Mouse (Mus musculus): ENCODE measurements around the gene Appl2. TPM values are rescaled to one million over a fixed set of nuclear protein-coding genes. Genes with fewer than 3 reads are reported as not detected.
"Not testable (repeated sequence)": the region's sequence is repeated elsewhere in the genome, so short reads cannot be mapped to it uniquely, and the experiment has no call there.

Gene Appl2
- polyA plus RNA-seq (2012; rRNA removed): 92.7 and 102 TPM in 2 replicates

DNA sequence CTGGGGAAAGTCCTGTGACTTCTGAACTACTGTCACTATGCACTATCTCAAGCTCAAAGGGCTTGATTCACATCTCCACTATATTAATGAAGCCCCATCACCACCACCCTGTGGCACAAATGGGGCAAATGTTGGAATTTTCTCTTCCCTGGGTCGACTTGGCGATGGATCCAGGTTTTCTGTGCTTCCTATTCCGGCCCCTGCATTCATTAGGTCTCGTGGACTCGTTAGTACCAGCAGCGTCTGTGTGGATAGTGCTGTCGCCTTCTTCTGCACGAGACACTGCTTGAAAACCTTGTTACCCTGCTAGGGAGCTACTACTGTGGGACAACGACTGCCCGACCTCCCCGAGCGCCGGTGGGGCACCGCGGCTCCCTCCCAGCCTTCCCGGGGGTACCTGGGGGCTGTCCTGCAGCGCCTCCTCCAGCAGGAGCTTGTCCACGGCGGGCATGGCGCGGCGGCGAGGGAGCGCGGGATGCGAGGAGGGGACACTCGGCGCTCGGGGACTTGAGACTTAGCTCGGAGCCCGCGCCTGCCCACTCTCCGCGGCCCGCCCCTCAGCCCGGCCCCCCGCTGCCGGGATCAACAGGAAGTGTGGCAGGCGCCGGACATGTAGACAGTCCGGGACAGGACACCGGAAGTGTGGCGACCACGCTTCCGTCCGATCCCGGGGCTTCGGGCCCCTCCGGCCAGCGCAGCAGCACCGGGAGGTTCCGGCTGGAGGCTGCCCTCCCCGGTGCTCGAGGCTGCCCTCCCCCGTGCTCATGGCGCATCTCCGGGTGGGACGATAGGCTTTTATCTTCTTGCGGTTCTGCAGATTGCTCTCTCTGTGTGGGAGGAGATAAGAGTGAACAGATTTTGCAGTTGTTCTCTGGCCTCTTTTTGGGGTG lies at the start of gene Appl2:
Gene Appl2, minus strand, starts transcription at position 608 of the 890 bp plus-strand sequence.
- DNase-seq (ENCODE audit: extremely low spot score in 1 of 2, low spot score in 1 of 2): peak; percentile 75 to 90

DNA sequence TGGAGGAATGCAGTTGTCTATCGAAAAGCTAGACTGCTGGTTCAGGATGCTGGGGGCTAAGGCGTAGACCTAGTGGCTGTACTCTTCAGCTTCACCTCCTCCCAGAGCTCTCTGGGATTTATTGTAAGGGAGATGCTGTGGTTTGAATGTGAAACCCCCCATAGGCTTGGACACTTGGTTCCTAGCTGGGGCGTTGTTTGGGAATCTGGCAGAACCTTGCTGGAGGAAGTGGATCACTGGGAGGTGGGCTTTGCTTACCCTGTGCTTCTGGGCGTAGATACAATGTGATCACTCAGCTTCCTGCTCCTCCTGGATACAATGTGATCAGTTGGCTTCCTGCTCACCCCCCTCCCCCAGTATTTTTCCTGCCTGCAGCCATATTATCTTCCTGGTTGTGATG lies 47.7 kb upstream of the Appl2 start:
- DNase-seq (ENCODE audit: extremely low spot score in 1 of 2, low spot score in 1 of 2): no peak

DNA sequence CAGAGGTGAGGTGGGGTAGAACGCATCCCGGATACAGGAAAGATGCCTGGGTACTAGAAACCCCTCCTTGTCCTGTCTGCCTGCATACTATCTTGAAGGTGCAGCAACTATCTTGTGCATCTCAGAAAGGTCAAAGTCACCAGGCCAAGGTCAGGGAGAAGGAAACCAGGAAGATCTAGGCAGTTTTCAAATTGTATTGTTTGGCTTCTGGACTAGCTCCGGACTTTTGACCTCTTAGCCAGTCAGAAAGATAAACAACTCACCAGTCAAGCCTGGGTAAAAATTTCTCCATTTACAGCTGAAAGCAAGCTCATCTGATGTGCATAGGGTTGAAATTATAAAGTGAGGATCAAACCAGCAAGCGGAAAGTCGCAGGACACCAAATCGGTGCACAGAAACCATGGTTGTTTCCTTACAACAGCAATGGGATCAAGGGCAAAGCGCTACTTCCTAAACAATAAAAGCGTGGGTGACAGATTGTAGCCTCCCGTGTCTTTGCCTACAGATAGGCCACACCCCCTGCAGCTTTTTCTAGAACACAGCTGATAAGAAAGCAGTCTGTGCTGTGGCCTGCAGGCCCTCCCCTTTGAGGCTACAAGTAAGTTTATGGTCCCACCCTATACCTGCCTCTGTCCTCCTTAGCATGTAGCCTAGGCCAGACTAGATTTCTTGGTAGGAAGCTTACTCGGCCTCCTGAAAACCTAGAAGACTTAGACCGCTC lies 43.8 kb upstream of the Appl2 start:
- DNase-seq (ENCODE audit: extremely low spot score in 1 of 2, low spot score in 1 of 2): no peak

DNA sequence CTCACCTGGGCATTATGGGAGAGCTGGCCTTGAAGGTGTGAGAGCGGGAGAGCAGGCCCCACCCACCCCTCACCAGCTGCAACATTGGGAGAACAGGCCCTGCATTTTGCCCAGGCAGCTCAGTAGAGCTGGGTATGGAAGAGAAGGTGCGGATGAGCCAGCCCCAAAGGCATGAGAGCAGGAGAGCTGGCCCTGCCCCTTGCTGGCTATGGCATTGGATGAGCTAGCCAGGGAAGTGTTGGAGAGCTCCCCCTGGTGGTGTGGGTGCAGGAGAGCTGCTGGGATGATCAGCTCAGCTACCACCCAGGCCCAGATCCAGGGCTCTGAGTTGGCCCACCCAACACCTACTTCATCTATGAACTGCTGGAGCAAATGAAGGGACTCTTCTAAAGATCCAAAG lies 39.7 kb upstream of the Appl2 start:
- peak in 1 of 2 experiments; percentile 15 for DNase-seq (ENCODE audit: extremely low spot score in 1 of 2, low spot score in 1 of 2)

DNA sequence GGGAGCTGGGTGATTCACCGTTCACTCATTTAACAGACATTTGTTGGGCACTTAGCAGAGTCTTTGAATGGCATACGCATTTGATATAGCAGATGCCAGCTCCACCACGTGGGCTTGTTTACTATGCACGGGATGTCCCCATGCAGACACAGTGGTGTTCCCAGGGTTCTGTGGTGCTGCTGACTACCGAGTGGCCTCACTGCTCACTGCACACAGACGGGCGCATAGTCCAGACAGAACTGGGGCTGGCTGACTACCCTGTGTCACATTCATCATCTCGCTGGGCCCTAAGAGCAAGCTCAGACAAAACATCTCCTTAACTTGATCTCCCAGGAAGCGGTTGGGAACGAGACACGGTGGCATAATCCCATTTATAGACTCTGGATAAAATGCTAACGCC lies 32.8 kb upstream of the Appl2 start:
- no peak for DNase-seq (ENCODE audit: extremely low spot score in 1 of 2, low spot score in 1 of 2)

DNA sequence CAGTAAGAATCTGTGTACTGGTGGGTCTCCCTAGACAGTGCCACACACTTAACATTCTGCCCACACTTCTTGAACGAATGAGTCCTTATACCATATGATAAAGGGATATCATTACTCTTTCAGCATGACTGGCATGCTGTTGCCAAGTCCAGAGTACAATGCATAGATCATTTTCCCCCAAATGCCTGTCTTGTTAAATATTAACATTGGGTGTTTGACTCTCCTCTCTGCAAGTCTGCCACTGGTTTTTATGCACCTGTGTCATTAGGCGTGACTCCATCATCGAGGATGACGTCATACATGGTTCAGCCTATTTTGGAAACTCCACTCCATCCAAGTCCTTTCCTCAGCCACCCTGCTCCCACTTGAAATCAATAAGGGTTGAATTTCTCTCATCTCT lies 18.0 kb upstream of the Appl2 start:
- DNase-seq (ENCODE audit: extremely low spot score in 1 of 2, low spot score in 1 of 2): no peak

DNA sequence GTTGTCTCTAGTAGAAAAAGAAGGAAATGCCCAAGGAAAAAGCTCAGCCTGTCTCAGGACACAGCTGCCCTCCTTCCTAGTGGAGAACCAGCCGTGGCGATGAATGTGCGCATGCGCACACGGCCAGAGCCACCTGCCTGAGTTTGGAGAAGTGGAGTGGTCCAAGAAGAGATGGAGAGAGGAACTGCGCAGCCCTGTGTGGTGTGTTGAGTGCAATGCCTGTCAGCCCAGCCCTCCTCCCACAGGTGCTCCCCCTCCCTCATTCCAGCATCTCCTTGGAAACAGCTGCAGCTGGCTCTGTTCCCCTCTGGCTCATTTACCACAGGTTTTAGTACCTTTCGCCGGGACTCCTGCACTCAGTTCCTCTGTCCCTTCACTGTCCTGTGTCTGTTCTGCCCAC lies 13.4 kb upstream of the Appl2 start:
- DNase-seq (ENCODE audit: extremely low spot score in 1 of 2, low spot score in 1 of 2): no peak

DNA sequence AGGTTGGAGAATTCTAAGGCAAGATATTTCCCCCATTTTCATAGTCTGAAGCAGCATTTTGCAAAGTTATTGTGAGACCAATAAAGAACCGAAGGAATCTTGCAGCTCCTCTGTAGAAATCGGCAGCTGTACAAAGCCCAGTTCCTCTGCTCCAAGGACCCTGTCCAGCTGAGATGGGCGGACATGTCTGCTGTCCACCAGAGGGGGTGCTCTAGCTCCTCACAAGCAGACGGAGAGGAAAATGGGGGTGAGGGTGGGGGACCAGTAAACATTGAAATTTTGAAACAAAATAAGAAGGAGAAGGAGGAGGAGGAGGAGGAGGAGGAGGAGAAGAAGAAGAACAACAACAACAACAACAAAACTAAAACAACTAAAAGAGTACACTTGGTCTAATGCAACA lies 12.1 kb upstream of the Appl2 start:
- no peak for DNase-seq (ENCODE audit: extremely low spot score in 1 of 2, low spot score in 1 of 2)

DNA sequence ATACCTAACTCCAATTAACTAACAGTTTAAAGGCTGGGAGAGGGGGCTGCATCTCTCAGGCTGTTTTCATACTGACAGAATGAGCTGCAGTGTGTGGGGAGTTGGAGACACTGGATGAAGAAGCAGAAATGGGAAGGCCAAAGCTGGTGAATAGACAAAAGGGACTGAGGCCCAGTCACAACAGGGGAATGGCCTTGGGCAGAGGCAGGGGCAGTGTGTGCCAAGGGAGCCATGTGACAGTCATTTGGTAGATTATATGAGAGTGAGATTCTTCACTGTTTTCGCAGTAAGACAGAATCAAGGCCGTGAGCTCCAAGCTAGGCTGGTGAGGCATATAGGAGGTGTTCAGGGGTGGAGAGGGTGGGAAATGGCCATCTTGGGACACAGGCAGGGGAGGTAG lies 6.1 kb upstream of the Appl2 start:
- no peak for DNase-seq (ENCODE audit: extremely low spot score in 1 of 2, low spot score in 1 of 2)

DNA sequence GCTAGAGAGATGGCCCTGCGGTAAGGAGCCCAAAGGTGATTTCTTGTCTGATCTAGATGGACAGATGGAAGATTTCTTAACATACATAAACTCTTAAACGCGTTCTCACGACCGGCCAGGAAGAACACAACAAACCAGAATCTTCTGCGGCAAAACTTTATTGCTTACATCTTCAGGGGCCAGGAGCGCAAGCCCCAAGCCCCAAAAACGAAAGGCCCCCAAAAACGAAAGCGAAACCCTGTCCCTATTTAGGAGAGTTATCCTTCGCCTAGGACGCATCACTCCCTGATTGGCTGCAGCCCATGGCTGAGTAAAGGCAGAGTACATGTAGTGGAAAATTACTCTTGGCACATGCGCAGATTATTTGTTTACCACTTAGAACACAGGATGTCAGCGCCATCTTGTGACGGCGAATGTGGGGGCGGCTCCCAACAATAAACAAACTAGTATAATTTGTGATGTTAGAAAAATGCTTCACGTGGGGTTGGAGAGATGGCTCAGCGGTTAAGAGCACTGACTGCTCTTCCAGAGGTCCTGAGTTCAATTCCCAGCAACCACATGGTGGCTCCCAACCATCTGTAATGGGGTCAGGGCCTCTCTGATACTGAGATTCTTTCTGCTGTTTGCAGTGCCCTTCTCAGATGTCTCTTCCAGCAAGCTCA lies 3.8 kb upstream of the Appl2 start:
- DNase-seq (ENCODE audit: extremely low spot score in 1 of 2, low spot score in 1 of 2): not testable (repeated sequence)

DNA sequence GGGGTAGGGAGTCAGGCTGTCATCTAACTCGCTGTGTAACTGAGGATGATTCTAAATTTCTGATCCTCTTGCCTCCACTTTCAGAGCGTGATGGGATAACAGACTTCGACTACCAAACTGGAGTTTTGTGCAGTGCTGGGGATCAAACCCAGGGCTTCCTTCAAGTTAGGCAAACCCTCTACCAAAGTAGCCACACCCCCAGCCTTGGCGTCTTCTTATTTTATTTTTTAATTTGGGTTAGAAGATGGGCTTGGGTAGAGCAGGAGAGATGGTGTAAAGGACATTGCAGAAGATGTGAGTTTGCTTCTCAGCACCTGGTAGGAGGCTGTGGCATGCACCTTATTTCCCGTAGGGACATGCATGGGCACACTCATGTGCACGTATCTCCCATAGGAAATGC lies 499 bp upstream of the Appl2 start:
- DNase-seq (ENCODE audit: extremely low spot score in 1 of 2, low spot score in 1 of 2): no peak

DNA sequence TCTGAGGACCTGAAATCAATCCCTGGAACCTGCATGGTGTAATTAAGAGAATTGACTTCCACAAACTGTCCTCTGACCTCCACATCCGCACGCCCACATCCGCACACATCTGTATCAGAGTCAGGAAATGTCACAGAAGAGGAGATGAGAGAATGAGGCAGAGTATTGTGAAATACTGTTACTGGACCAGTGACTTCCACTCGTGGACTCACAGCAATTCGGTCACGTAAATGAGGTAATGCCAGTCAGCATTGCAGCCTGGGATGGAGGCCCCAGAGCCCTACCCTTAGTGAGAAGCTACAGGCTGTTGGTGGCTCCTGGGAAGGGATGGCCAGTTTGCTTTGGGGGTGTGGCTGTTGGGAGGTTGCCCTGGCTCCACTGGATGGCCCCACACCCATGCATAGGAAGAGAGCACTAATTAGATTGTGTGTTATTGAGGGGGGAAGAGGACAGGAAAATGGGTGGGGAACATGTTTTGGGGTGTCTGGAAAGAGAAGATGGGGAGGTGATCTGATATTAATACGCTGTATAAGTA lies 2.1 kb downstream of the Appl2 start:
- no peak for DNase-seq (ENCODE audit: extremely low spot score in 1 of 2, low spot score in 1 of 2)

DNA sequence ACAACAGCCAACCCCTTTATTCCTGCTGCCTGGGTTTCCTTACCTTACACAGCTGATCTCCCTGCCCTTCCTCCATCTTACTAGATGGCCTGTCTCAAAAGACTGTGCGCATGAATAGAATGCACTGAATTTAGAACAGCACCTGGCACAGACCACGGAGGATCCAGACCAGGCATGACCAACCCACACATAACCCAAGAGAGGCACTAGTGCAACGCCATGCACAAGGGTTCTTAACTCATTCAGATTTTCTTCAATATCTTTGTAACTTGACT lies 2.9 kb downstream of the Appl2 start:
- DNase-seq (ENCODE audit: extremely low spot score in 1 of 2, low spot score in 1 of 2): no peak

DNA sequence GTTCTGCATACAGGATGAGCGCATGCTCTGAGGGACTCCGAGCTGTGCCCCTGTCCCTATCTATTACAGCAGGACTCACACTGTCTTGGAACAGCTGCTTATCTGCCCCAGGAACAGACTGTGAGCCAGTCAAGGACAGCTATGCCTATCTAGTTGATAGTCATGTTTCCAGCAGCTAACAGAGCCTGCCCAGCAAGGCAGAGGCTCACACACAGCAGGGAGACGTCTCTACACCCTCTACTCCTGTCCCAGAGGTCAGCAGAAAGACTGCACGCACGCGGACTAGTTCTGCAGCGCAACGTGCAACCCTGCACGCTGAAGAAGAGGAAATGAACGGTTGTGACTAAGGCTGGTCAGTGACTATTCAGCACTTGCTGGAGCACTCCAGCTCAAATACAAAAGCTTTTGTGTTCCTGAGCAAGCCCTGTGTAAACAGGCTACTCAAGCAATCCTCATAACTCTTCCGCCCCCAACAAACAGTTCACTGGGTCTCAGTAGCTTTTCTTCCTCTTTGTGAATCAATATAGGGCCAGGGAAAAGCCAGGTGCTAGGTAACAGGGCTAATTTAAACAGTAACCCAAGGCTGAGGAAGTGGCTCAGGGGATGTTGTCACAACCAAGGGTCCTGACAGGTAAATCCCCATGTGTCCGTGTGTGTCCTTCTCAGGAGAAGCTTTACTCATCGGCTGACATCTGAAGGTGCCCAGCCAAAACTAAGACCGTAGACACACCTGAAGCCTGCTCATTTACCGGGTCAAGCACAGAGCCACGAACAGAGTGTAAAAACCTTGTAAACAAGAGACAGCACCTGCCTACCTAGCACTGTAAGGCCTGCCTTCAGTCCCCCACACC lies 3.4 kb downstream of the Appl2 start:
- peak in 1 of 2 experiments; percentile 36 for DNase-seq (ENCODE audit: extremely low spot score in 1 of 2, low spot score in 1 of 2)

DNA sequence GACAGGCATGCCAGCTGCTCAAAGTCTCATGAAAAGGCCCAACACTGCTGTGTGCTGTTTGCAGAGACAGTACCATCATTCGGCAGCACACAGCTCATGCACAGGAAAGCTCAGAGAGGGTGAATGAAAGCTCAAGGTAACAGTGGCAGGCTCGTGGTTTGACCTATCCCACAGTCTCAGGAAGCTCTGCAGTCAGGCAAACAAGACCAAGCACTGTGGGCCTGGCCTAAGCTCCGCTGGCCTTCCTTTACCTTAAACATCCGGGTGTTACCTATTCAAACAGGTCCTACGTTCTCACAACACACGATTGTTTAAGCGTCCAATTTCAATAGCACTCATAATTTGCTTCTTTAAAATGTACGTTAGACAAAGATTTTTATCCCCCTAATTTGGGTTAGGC lies 4.4 kb downstream of the Appl2 start:
- DNase-seq (ENCODE audit: extremely low spot score in 1 of 2, low spot score in 1 of 2): no peak

DNA sequence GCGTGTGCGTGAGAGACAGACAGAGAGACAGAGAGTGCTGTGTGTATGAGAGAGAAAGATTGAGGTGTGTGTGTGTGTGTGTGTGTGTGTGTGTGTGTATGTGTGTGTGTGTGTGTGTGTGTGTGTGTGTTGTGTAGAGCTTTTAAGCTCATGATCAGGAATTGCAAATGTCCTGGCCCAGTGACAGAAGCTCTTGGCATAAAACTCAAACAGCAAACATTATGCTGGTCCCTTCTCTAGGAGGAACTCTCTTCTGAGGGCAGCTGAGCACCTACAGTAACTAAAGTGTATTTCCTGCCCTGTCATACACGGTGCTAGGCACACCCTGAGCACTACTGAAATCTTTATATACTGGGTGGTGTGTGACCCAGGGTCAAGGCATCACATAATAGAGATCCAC lies 6.9 kb downstream of the Appl2 start:
- no peak for DNase-seq (ENCODE audit: extremely low spot score in 1 of 2, low spot score in 1 of 2)

DNA sequence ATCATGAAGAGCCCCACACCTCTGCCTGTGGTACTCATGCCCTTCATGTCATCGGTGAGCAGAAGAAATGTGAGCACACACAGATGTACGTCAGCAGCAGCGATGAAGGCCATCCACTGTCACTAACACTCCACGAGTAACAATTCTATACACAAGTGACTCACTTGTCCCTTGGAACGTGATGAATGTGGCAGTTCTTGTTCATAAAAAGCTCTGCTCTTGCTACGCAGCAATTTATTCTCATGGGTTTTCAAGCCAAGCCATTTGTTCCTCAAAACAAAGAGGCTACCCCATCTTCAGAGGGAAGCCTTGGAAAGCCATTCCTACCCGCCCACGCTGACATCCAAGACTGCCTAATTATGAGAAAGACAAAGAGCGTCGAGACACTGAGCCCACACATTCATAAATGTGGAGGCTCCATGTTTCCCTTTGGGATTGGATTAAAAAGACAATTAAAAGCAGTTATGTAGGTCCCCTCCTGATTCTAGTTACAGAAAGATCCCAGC lies 8.6 kb downstream of the Appl2 start:
- DNase-seq (ENCODE audit: extremely low spot score in 1 of 2, low spot score in 1 of 2): peak in 1 of 2 experiments; percentile 63

DNA sequence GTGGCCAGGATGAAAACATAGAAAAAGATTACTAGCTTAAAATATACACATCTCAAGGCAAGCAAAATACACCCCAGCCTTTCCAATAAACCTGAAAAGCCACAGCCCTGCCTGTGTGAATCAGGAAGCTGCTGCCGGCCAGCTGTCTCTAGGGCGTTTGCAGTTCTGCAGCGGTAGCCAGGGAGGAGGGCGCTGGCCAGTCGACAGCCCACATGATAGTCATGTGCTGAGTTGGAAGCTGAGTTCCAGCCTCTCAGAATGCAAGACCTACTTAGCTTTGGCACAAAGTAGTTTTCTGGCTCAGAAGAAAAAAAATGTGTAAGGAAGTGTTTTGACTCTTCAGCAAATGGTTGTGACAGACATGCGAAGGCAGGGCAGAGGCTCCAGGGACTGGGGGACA lies 11.2 kb downstream of the Appl2 start:
- peak; percentile 80 to 81 for DNase-seq (ENCODE audit: extremely low spot score in 1 of 2, low spot score in 1 of 2)

DNA sequence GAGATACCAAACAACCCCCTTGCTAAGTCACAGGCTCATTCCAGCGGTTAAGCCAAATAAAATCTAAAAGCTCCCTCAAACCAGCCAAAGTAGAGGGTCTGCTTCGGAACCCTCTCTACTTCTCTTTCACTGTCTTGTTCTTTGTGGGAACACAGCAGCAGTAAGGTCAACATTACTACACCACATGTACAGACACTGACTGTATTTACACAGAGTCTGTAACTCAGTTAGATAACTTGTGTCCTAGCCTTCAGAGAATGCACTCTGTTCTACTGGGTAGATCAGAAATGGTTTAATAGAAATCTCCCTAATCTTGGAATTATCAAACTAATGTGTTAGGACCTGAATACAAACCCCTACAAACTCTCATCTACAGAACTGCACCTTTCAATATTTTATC lies 12.3 kb downstream of the Appl2 start:
- DNase-seq (ENCODE audit: extremely low spot score in 1 of 2, low spot score in 1 of 2): no peak

DNA sequence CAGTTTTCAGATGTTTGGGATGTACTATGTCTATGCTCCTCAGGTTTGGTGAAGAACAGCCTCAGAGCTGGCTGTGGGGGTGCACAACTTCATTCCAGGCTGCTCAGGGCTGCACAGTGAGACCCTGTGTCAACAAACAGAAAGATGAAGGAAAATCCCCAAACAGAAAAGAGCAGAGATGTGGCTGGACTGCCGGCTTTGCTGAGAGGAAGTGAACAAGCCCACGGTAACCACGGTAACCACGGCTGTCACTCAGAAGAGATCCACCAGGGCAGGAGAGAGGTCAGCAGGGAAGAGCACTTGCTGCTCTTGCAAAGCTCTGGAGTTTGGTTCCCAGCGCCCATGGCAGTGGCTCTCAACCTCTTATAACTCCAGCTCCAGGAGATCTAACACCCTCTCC lies 14.1 kb downstream of the Appl2 start:
- no peak for DNase-seq (ENCODE audit: extremely low spot score in 1 of 2, low spot score in 1 of 2)

All from frontal cortex, adult 2 months (tissue).